Mouse (Mus musculus): ENCODE data around the gene Fbxl18.
A peak's percentile ranks its signal among the peaks of the same experiment; 100 is the strongest.

- TF ChIP-seq CTCF (IDR thresholded peaks at IDR 0.05; ENCODE audit: extremely low read depth, insufficient read length, insufficient replicate concordance, low read depth, low read length) (no peak), POLR2A (IDR thresholded peaks at IDR 0.05; ENCODE audit: low read depth, low read length) (peak; percentile 70)
Measured at GRCm38 (mm10) chr5:142908941-142909575, 13.8 kb upstream of the Fbxl18 start.
